Mouse (Mus musculus): ENCODE measurements at regions not wholly inside any gene's neighbourhood (a gene's known extent, or its start where the extent isn't known, plus 50 kb on each side); places are given as distances from the start of the nearest gene placed in this dataset.

- Histone ChIP-seq H3K4me2 (no peak overlapping the region), H3K9ac (replicated peaks) (no peak overlapping the region), H3K27me3 (no peaks in the 10 kb centered on the region), H3K4me3 (replicated peaks) (no peak overlapping the region), H3K4me1 (replicated peaks) (no peaks in the 10 kb centered on the region), H3K9me3 (no peaks in the 10 kb centered on the region), H3K36me3 (no peaks in the 10 kb centered on the region), H3K27ac (no peak overlapping the region)
- ATAC-seq (ENCODE audit: insufficient number of reproducible peaks, insufficient read depth, low FRiP score, low TSS enrichment, low read depth): no peak
- 76% methylated on average over 5 of the region's 5 CpGs for WGBS
Measured at GRCm38 (mm10) chr7:51227136-51227535, 283.7 kb upstream of the Ano5 start.

- WGBS: 83% methylated on average over 4 of the region's 4 CpGs
- Histone ChIP-seq H3K4me2 (no peak overlapping the region), H3K4me1 (replicated peaks) (no peaks in the 10 kb centered on the region), H3K27me3 (no peaks in the 10 kb centered on the region), H3K9me3 (no peaks in the 10 kb centered on the region), H3K4me3 (replicated peaks) (no peak overlapping the region), H3K27ac (no peak overlapping the region), H3K9ac (replicated peaks) (no peak overlapping the region), H3K36me3 (no peaks in the 10 kb centered on the region)
- no peak for ATAC-seq (ENCODE audit: insufficient number of reproducible peaks, insufficient read depth, low FRiP score, low TSS enrichment, low read depth)
Measured at GRCm38 (mm10) chr7:51234616-51235015, 276.2 kb upstream of the Ano5 start.

- no peak for ATAC-seq (ENCODE audit: insufficient number of reproducible peaks, insufficient read depth, low FRiP score, low TSS enrichment, low read depth)
- H3K4me3 ChIP-seq (replicated peaks): no peak overlapping the region
- 82% methylated on average over 2 of the region's 2 CpGs for WGBS
Measured at GRCm38 (mm10) chr7:51247695-51248094, 263.1 kb upstream of the Ano5 start.

GRCm38 (mm10) chr7:51254461-51254860 is 256.4 kb upstream of the Ano5 start:
- no peaks in the 10 kb centered on the region for H3K4me1 ChIP-seq (replicated peaks)
- no peak overlapping the region for H3K9ac ChIP-seq (replicated peaks)
- no peak overlapping the region for H3K27ac ChIP-seq
- no peaks in the 10 kb centered on the region for H3K9me3 ChIP-seq
- no peaks in the 10 kb centered on the region for H3K27me3 ChIP-seq
- WGBS: 52% methylated on average over 2 of the region's 2 CpGs
- no peaks in the 10 kb centered on the region for H3K36me3 ChIP-seq
- H3K4me3 ChIP-seq (replicated peaks): no peak overlapping the region
- ATAC-seq (ENCODE audit: insufficient number of reproducible peaks, insufficient read depth, low FRiP score, low TSS enrichment, low read depth): no peak
- H3K4me2 ChIP-seq: no peak overlapping the region

More at GRCm38 (mm10) chr7:51247695-51248094, 263.1 kb upstream of the Ano5 start:
- no peak overlapping the region for H3K27ac ChIP-seq
- no peak overlapping the region for H3K4me2 ChIP-seq
- H3K9me3 ChIP-seq: no peaks in the 10 kb centered on the region
- no peaks in the 10 kb centered on the region for H3K4me1 ChIP-seq (replicated peaks)
- H3K9ac ChIP-seq (replicated peaks): no peak overlapping the region
- no peaks in the 10 kb centered on the region for H3K36me3 ChIP-seq
- H3K27me3 ChIP-seq: no peaks in the 10 kb centered on the region

GRCm38 (mm10) chr7:51259160-51259831 is 251.5 kb upstream of the Ano5 start:
- ATAC-seq (ENCODE audit: insufficient number of reproducible peaks, insufficient read depth, low FRiP score, low TSS enrichment, low read depth): no peak
- Histone ChIP-seq H3K4me1 (replicated peaks) (no peaks in the 10 kb centered on the region), H3K4me2 (no peak overlapping the region), H3K9ac (replicated peaks) (no peak overlapping the region), H3K36me3 (no peaks in the 10 kb centered on the region), H3K9me3 (no peaks in the 10 kb centered on the region), H3K27me3 (no peaks in the 10 kb centered on the region), H3K4me3 (replicated peaks) (no peak overlapping the region), H3K27ac (no peak overlapping the region)
- WGBS: 85% methylated on average over 2 of the region's 2 CpGs

- no peak for ATAC-seq (ENCODE audit: insufficient number of reproducible peaks, insufficient read depth, low FRiP score, low TSS enrichment, low read depth)
- Histone ChIP-seq H3K4me3 (replicated peaks) (no peak overlapping the region), H3K9me3 (no peaks in the 10 kb centered on the region), H3K27me3 (no peaks in the 10 kb centered on the region), H3K9ac (replicated peaks) (no peak overlapping the region), H3K27ac (no peak overlapping the region), H3K4me2 (no peak overlapping the region), H3K36me3 (no peaks in the 10 kb centered on the region), H3K4me1 (replicated peaks) (no peaks in the 10 kb centered on the region)
- 82% methylated on average over 4 of the region's 4 CpGs for WGBS
Measured at GRCm38 (mm10) chr7:51264166-51264565, 246.7 kb upstream of the Ano5 start.

GRCm38 (mm10) chr7:51265896-51266295 is 244.9 kb upstream of the Ano5 start:
- WGBS: 83% methylated on average over 1 of the region's 1 CpGs
- no peak overlapping the region for H3K4me2 ChIP-seq
- no peak overlapping the region for H3K4me3 ChIP-seq (replicated peaks)
- ATAC-seq (ENCODE audit: insufficient number of reproducible peaks, insufficient read depth, low FRiP score, low TSS enrichment, low read depth): no peak
- H3K27ac ChIP-seq: no peak overlapping the region
- no peaks in the 10 kb centered on the region for H3K27me3 ChIP-seq
- no peak overlapping the region for H3K9ac ChIP-seq (replicated peaks)
- no peaks in the 10 kb centered on the region for H3K9me3 ChIP-seq
- H3K36me3 ChIP-seq: no peaks in the 10 kb centered on the region
- H3K4me1 ChIP-seq (replicated peaks): no peaks in the 10 kb centered on the region

GRCm38 (mm10) chr7:51266879-51267278 is 243.9 kb upstream of the Ano5 start:
- WGBS: 61% methylated on average over 5 of the region's 5 CpGs

GRCm38 (mm10) chr7:51268743-51269142 is 242.1 kb upstream of the Ano5 start:
- Histone ChIP-seq H3K36me3 (no peaks in the 10 kb centered on the region), H3K4me3 (replicated peaks) (no peak overlapping the region), H3K4me1 (replicated peaks) (no peaks in the 10 kb centered on the region), H3K27ac (no peak overlapping the region), H3K9ac (replicated peaks) (no peak overlapping the region), H3K9me3 (no peaks in the 10 kb centered on the region), H3K27me3 (no peaks in the 10 kb centered on the region), H3K4me2 (no peak overlapping the region)
- WGBS: 52% methylated on average over 4 of the region's 4 CpGs
- ATAC-seq (ENCODE audit: insufficient number of reproducible peaks, insufficient read depth, low FRiP score, low TSS enrichment, low read depth): no peak

More at GRCm38 (mm10) chr7:51266879-51267278, 243.9 kb upstream of the Ano5 start:
- H3K27me3 ChIP-seq: no peaks in the 10 kb centered on the region
- no peak overlapping the region for H3K27ac ChIP-seq
- no peaks in the 10 kb centered on the region for H3K9me3 ChIP-seq
- no peaks in the 10 kb centered on the region for H3K4me1 ChIP-seq (replicated peaks)
- H3K4me3 ChIP-seq (replicated peaks): no peak overlapping the region
- no peak overlapping the region for H3K4me2 ChIP-seq
- no peaks in the 10 kb centered on the region for H3K36me3 ChIP-seq
- no peak overlapping the region for H3K9ac ChIP-seq (replicated peaks)
- no peak for ATAC-seq (ENCODE audit: insufficient number of reproducible peaks, insufficient read depth, low FRiP score, low TSS enrichment, low read depth)

GRCm38 (mm10) chr7:51270531-51271090 is 240.2 kb upstream of the Ano5 start:
- Histone ChIP-seq H3K4me2 (no peak overlapping the region), H3K27ac (no peak overlapping the region), H3K9me3 (no peaks in the 10 kb centered on the region), H3K9ac (replicated peaks) (no peak overlapping the region), H3K4me1 (replicated peaks) (no peaks in the 10 kb centered on the region), H3K27me3 (no peaks in the 10 kb centered on the region), H3K36me3 (no peaks in the 10 kb centered on the region), H3K4me3 (replicated peaks) (no peak overlapping the region)
- ATAC-seq (ENCODE audit: insufficient number of reproducible peaks, insufficient read depth, low FRiP score, low TSS enrichment, low read depth): no peak
- WGBS: 64% methylated on average over 12 of the region's 12 CpGs

GRCm38 (mm10) chr7:51281470-51281869 is 229.4 kb upstream of the Ano5 start:
- Histone ChIP-seq H3K36me3 (no peaks in the 10 kb centered on the region), H3K9ac (replicated peaks) (no peak overlapping the region), H3K4me3 (replicated peaks) (no peak overlapping the region), H3K4me1 (replicated peaks) (no peaks in the 10 kb centered on the region), H3K27ac (no peak overlapping the region), H3K4me2 (no peak overlapping the region), H3K27me3 (no peaks in the 10 kb centered on the region), H3K9me3 (no peaks in the 10 kb centered on the region)
- no peak for ATAC-seq (ENCODE audit: insufficient number of reproducible peaks, insufficient read depth, low FRiP score, low TSS enrichment, low read depth)

GRCm38 (mm10) chr7:51300238-51300637 is 210.6 kb upstream of the Ano5 start:
- no peaks in the 10 kb centered on the region for H3K27me3 ChIP-seq
- ATAC-seq (ENCODE audit: insufficient number of reproducible peaks, insufficient read depth, low FRiP score, low TSS enrichment, low read depth): peak; percentile 79
- H3K9ac ChIP-seq (replicated peaks): no peak overlapping the region
- 11% methylated on average over 3 of the region's 3 CpGs for WGBS
- H3K4me3 ChIP-seq (replicated peaks): no peak overlapping the region
- no peak overlapping the region for H3K4me2 ChIP-seq
- H3K9me3 ChIP-seq: no peaks in the 10 kb centered on the region
- no peaks in the 10 kb centered on the region for H3K36me3 ChIP-seq
- H3K4me1 ChIP-seq (replicated peaks): no peaks in the 10 kb centered on the region
- H3K27ac ChIP-seq: no peak overlapping the region
